Mouse (Mus musculus) thymus, adult 2 months (tissue): ENCODE results near the gene Dennd2a. TPM values are rescaled to one million over a fixed set of nuclear protein-coding genes. Genes with fewer than 3 reads are reported as not detected.
"Not testable (repeated sequence)": the region's sequence is repeated elsewhere in the genome, so short reads cannot be mapped to it uniquely, and the experiment has no call there.

Experiments used
- DNase-seq: peaks from one replicate; pipeline ENCODE4 v3.0.0; 2021
- H3K27ac ChIP-seq: fragments of 200-500 bp; 2 replicates; pipeline ENCODE4 v1.5.1; 2012; ENCODE audit warnings: low read length, control low read depth; ENCODE audit not compliant: control insufficient read depth, insufficient read depth
- H3K27me3 ChIP-seq: fragments of 200-500 bp; 2 replicates; pipeline ENCODE4 v1.6.1; 2012; ENCODE audit warnings: mild to moderate bottlenecking, low read length, moderate library complexity, mixed read lengths; ENCODE audit not compliant: control insufficient read depth, insufficient read depth
- H3K36me3 ChIP-seq: fragments of 200-500 bp; 2 replicates; pipeline ENCODE4 v1.6.1; 2012; ENCODE audit warnings: mild to moderate bottlenecking, low read length, moderate library complexity; ENCODE audit not compliant: control insufficient read depth, insufficient read depth
- H3K4me1 ChIP-seq: fragments of 200-500 bp; replicated peaks from 2 replicates; pipeline ENCODE4 v1.6.1; 2012; ENCODE audit warnings: low read length; ENCODE audit not compliant: control insufficient read depth, insufficient read depth
- H3K4me3 ChIP-seq: fragments of 200-500 bp; 2 replicates; pipeline ENCODE4 v1.5.1; 2012; ENCODE audit warnings: mild to moderate bottlenecking, low read length, control low read depth, moderate library complexity; ENCODE audit not compliant: control insufficient read depth, insufficient read depth
- CTCF ChIP-seq: fragments of 200-500 bp; IDR thresholded peaks from 2 replicates; pipeline ENCODE4 v1.5.1; 2012; ENCODE audit warnings: mild to moderate bottlenecking, control low read depth, low read length, moderate library complexity, borderline replicate concordance; ENCODE audit not compliant: control insufficient read depth, poor library complexity, insufficient read depth; ENCODE audit errors: extremely low read depth
- POLR2A ChIP-seq: fragments of 200-500 bp; IDR thresholded peaks from 2 replicates; pipeline ENCODE4 v1.6.1; 2012; ENCODE audit warnings: mild to moderate bottlenecking, low read length, control low read depth, moderate library complexity; ENCODE audit not compliant: control insufficient read depth, poor library complexity, insufficient read depth; ENCODE audit errors: extremely low read depth
- WGBS: fragments of 180-500 bp; shearing (Covaris S2); methylation state at CpG from one replicate; pipeline ENCODE4 v1.1.7; 2018; 5-methylcytosine and 5-hydroxymethylcytosine counted together
- polyA plus RNA-seq: library from polyadenylated mRNA; depleted of rRNA; stranded (reverse); fragments of >200 nt; gene quantifications from 2 replicates; pipeline ENCODE4 v1.2.3, GENCODE M21; 2012; rRNA removed

The Dennd2a gene
- polyA plus RNA-seq, 1 experiment: 3.2 TPM

DNA sequence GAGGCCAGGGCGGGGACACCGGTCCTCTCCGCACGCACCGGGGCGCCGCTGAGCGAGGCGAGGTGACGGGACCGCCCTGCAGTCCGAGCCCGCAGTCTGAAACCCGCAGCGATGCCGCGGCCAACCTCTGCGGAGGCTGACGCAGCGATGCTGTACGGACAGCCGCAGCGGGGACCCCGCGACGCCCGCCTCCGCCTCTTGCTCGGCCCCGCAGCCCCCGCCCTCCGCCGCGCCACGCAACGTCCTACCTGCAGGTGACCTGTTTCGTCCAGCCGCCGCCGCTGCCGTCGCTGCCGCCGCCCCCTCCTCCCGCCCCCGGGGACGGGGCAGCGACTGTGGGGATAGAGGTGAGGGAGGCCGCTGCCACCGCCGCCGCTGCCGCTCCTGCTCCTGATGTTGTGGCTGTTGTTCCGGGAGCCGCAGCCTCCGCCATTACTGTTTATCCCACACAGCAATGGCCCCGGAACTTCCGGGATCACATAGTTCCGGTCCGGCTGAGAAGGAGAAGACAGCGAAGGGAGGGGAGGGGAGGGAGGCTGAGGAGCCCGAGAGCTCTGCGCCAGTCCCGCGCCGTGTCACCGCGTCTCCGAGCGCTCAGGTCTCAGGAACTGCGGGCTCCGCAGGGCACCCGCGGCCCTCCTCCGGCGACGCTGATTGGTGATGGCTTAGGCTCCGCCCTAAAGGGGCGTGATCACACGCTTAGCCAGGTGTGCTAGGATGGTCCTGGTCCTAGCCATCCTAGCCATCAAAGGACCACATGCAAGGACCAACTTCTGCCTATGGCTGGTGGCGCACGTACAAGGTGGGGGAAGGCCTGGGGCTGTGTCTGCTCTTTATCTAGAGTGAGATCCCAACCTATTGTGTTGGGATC, 137.6 kb downstream of the Dennd2a start, which contains the start of gene Mkrn1:
TSS of gene Mkrn1 (minus strand) at position 612 of the 871 bp plus-strand sequence.
- no peaks in the 10 kb centered on the region; the same call in 1 of the 2 replicates for H3K4me1 ChIP-seq
- H3K27me3 ChIP-seq: no peaks in the 10 kb centered on the region
- DNase-seq: peak; percentile 82
- TF ChIP-seq POLR2A: peak; percentile 52; the same call in 1 of the 2 replicates
- no peak for TF ChIP-seq CTCF
- H3K36me3 ChIP-seq: no peaks in the 10 kb centered on the region
- H3K27ac ChIP-seq: no peak within 1 kb of the TSS
- H3K4me3 ChIP-seq: peak within 1 kb of the TSS; percentile 95
- 1% methylated on average over 80 of the region's 82 CpGs for WGBS

- no peaks in the 10 kb centered on the region for H3K27me3 ChIP-seq
- H3K27ac ChIP-seq: no peak overlapping the region
- H3K36me3 ChIP-seq: no peaks in the 10 kb centered on the region
- H3K4me3 ChIP-seq: peak overlapping the region; percentile 95
- no peak for TF ChIP-seq POLR2A
- no peak for TF ChIP-seq CTCF
- WGBS: 1% methylated on average over 43 of the region's 43 CpGs
- H3K4me1 ChIP-seq: no peaks in the 10 kb centered on the region; the same call in 1 of the 2 replicates
- no peak for DNase-seq
Measured at GRCm38 (mm10) chr6:39419386-39419850, 138.2 kb downstream of the Dennd2a start.

DNA sequence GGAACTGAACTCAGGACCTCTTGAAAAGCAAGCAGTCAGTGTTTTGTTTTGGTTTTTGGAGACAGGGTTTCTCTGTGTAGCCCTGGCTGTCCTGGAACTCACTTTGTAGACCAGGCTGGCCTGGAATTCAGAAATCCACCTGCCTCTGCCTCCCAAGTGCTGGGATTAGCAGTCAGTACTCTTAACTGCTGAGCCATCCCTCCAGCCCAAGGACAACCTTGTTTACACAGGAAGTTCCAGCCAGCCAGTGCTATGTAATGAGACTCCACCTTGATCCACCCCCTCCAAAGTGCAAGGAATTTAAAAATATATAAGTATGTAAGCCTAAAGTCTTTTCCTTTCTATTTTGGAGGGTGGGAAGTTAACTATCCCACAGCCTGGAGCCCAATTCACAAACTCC, 141.0 kb downstream of the Dennd2a start:
- H3K27ac ChIP-seq, H3K4me3 ChIP-seq, H3K27me3 ChIP-seq, H3K4me1 ChIP-seq, H3K36me3 ChIP-seq, DNase-seq: not testable (repeated sequence)

DNA sequence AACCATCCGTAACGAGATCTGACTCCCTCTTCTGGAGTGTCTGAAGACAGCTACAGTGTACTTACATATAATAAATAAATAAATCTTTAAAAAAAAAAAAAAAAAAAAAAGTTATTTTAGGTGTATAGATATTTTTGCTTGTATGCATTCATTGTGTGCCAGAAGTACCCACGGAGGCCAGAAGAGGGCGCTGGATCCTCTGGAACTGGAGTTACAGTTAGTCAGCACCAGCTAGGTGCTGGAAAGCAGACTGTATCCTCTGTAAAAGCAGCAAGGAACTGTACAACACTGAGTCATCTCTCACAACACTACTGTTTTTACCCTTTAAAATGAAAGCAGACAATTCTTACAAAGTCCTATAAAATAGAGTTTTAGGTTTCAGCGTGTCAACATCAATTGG, 141.9 kb downstream of the Dennd2a start:
- WGBS: 64% methylated on average over 3 of the region's 5 CpGs
- TF ChIP-seq CTCF (no peak), POLR2A (no peak)
- Histone ChIP-seq H3K27ac (no peak overlapping the region), H3K4me1 (no peaks in the 10 kb centered on the region; the same call in 1 of the 2 replicates), H3K4me3 (no peak overlapping the region), H3K36me3 (no peaks in the 10 kb centered on the region), H3K27me3 (no peaks in the 10 kb centered on the region)
- peak; percentile 80 for DNase-seq

- WGBS: 100% methylated on average over 1 of the region's 1 CpGs
- no peak for DNase-seq
- no peak overlapping the region for H3K27ac ChIP-seq
- peaks cover 6% of the 10 kb centered on the region; the same call in 1 of the 2 replicates for H3K36me3 ChIP-seq
- TF ChIP-seq CTCF: no peak
- TF ChIP-seq POLR2A: no peak
- no peak overlapping the region for H3K4me3 ChIP-seq
- no peaks in the 10 kb centered on the region for H3K4me1 ChIP-seq
- no peaks in the 10 kb centered on the region for H3K27me3 ChIP-seq
Measured at GRCm38 (mm10) chr6:39414106-39414505, 143.6 kb downstream of the Dennd2a start.

Other genes starting within 250 kb of the Dennd2a start
- 28.6 and 30.8 TPM in 2 replicates for gene Slc37a3, start 180.2 kb downstream of the Dennd2a start, polyA plus RNA-seq
- gene Rab19, start 176.7 kb downstream of the Dennd2a start, polyA plus RNA-seq: 9.8 and 13.2 TPM in 2 replicates
- 44.3 and 45.8 TPM in 2 replicates for gene Mkrn1, start 137.4 kb downstream of the Dennd2a start, polyA plus RNA-seq
- gene Adck2, start 16.0 kb upstream of the Dennd2a start, polyA plus RNA-seq: 17.0 and 18.8 TPM in 2 replicates
- gene Gm42420, start 27.9 kb upstream of the Dennd2a start, polyA plus RNA-seq: 0.96 TPM in 1 of 2 replicates, not detected in the other
- 249 and 412 TPM in 2 replicates for gene Ndufb2, start 34.7 kb upstream of the Dennd2a start, polyA plus RNA-seq
- gene Braf, start 167.6 kb upstream of the Dennd2a start, polyA plus RNA-seq: 12.3 and 15.5 TPM in 2 replicates